Mouse (Mus musculus): ENCODE data around the gene Map4k3.

GRCm38 (mm10) chr17:80662836-80663620 is 65.3 kb downstream of the Map4k3 start:
- TF ChIP-seq POLR2A (IDR thresholded peaks at IDR 0.05; ENCODE audit: extremely low read depth, insufficient read depth, low read length) = no peak
- TF ChIP-seq CTCF (IDR thresholded peaks at IDR 0.05; ENCODE audit: extremely low read depth, insufficient read depth, low read length) = no peak

All from cortical plate, adult 2 months (tissue).